Mouse (Mus musculus) fat pad, adult 2 months (tissue): ENCODE results near the gene Tdp1.

Source experiments
- DNase-seq: peaks from one replicate; pipeline ENCODE4 v3.0.0-alpha.2; 2011; ENCODE audit warnings: low read depth, low spot score; ENCODE audit errors: extremely low read depth

The Tdp1 gene

GRCm38 (mm10) chr12:99897846-99898245, 13.5 kb downstream of the Tdp1 start:
- DNase-seq = no peak

GRCm38 (mm10) chr12:99898248-99898870, 14.0 kb downstream of the Tdp1 start:
- DNase-seq = no peak

GRCm38 (mm10) chr12:99899991-99900390, 15.7 kb downstream of the Tdp1 start:
- no peak for DNase-seq

GRCm38 (mm10) chr12:99901973-99902866, 17.9 kb downstream of the Tdp1 start:
- DNase-seq = peak; percentile 19

- DNase-seq = no peak
These were observed 18.6 kb downstream of the Tdp1 start for GRCm38 (mm10) chr12:99902867-99903370.

GRCm38 (mm10) chr12:99904537-99904936, 20.2 kb downstream of the Tdp1 start:
- no peak for DNase-seq

DNA sequence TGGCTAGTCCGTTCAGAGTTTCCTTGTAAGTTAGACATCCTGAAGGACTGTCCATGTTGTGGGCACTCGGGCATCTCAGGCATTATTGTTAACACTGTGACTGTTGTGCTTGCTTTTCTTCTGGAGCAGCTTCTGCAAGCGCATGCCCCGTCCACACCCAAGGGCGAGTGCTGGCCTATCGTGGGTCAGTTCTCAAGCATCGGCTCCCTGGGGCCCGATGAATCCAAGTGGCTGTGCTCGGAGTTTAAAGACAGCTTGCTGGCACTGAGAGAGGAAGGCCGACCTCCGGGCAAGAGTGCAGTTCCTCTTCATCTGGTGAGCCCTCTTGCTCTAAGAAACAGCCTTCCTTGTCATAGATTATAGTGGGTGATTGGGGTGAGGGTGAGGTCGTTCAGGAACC, 27.1 kb downstream of the Tdp1 start:
- no peak for DNase-seq

GRCm38 (mm10) chr12:99917800-99918427, 33.6 kb downstream of the Tdp1 start:
- no peak for DNase-seq

DNA sequence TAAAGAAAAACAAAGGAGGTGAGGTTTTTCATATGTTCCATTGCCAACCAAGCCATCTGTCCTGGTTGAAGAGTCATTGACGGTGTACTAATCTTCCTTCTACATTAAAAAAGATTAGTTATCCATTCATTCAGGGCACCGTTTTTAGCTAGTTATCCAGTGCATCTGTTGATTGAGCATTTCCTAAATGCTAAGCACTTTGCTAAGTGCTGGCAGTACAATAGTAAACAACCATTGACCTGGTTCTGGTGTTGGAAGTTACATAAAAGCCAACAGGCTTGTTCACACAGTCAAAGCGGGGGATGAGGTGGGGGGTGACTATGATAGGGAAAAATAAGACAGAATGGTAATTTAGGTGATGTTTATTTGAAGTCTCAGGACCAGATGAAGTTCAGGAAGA, 35.3 kb downstream of the Tdp1 start:
- DNase-seq = no peak

DNA sequence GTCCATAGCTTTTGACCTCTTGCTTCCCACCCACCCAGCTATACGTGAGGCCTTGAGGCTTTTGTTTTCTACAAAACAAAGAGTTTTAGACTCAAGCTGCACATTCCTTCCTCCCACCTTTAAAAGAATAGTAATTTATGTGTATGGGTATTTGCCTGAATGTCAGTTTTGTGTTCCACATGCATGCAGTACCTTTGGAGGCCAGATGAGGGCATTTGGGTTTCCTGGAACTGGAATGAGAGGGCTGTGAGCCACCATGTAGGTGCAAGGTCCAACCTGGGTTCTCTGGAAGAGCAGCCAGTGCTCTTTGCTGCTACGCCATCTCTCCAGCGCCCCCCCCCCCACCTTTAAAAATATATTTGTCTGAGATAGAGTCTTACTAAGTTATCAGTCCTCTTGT, 36.7 kb downstream of the Tdp1 start:
- no peak for DNase-seq

- DNase-seq = no peak
These were observed 38.9 kb downstream of the Tdp1 start for GRCm38 (mm10) chr12:99923131-99923606.

DNA sequence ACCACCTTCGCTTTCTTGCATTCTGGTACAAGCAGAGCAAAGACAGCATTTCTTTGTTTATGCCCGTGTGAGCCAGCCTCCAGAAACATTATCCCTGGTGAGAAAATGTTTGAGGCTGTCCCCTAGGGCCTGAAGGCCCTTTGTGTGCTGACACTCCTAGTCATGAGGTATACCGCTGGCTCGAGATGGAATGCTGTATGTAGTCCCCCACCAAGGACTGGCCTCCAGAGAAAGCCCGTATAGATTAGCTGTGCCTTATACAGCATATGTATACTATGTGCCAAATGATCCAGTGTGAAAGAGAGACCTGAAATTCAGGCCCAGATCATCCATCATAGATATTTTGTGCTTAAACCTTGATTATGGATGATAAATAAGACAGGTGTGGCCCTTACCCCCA, 39.4 kb downstream of the Tdp1 start:
- no peak for DNase-seq

- no peak for DNase-seq
These were observed 44.0 kb downstream of the Tdp1 start for GRCm38 (mm10) chr12:99928311-99928710.

DNA sequence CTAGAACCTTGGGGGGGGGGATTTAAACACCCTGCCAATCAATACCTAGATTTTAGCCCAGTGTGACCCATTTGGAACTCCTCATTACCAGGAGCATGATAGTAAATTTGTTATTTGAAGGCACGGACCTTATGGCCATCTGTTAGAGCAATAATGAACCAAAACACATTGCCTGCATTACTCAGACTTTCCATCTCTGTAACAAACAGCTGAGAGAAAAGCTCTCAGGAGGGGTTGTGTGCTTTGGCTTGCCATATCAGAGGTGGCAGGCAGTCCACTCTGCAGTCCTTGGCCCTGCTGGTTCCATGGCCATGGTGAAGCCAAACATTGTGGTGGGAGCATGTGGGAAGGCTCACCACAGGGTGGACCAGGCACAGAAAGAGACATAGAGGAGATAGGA, 44.8 kb downstream of the Tdp1 start:
- no peak for DNase-seq

- DNase-seq = no peak
These were observed 47.9 kb downstream of the Tdp1 start for GRCm38 (mm10) chr12:99932245-99932644.

GRCm38 (mm10) chr12:99933630-99934029, 49.3 kb downstream of the Tdp1 start:
- no peak for DNase-seq

- no peak for DNase-seq
These were observed 51.1 kb downstream of the Tdp1 start for GRCm38 (mm10) chr12:99935403-99935802.

- no peak for DNase-seq
These were observed 54.2 kb downstream of the Tdp1 start for GRCm38 (mm10) chr12:99938476-99938875.

GRCm38 (mm10) chr12:99939179-99939578, 54.9 kb downstream of the Tdp1 start:
- DNase-seq = no peak

- DNase-seq = no peak
These were observed 56.4 kb downstream of the Tdp1 start for GRCm38 (mm10) chr12:99940704-99941103.

- DNase-seq = no peak
These were observed 58.1 kb downstream of the Tdp1 start for GRCm38 (mm10) chr12:99942441-99942840.

- DNase-seq = no peak
These were observed 68.6 kb downstream of the Tdp1 start for GRCm38 (mm10) chr12:99952928-99953327.
